Mouse (Mus musculus) spleen, postnatal 36 days (tissue): ENCODE results near the gene Wdr1.
"Not testable (repeated sequence)": the region's sequence is repeated elsewhere in the genome, so short reads cannot be mapped to it uniquely, and the experiment has no call there.

Experiments used
- DNase-seq, 2 experiments: peaks; one replicate each; pipeline ENCODE4 v3.0.0; 2022; ENCODE audit warnings: low spot score in 2 of 2, mixed read lengths in 1 of 2

Wdr1 gene

DNA sequence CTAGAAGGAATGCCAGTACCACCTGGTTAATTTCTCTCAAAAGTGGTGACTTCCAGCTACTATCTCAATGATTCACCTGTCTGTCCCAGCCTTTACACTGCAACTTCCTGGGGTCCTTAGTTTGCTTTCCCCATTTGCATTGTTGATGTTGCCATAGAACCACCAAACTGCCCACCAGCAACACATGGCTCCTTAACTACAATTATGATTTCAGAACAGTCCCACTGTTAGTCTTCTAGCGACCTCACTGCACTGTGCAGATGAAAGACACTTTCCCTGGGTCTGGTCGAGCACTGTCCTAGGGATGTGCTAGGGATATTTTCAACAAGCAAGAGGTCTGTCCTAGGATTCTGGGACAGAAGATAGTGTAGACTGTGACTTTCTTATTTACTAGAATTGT is at the start of gene Wdr1:
Gene Wdr1, minus strand, starts transcription at position 101 of the 400 bp plus-strand sequence.
- no peak for DNase-seq

DNA sequence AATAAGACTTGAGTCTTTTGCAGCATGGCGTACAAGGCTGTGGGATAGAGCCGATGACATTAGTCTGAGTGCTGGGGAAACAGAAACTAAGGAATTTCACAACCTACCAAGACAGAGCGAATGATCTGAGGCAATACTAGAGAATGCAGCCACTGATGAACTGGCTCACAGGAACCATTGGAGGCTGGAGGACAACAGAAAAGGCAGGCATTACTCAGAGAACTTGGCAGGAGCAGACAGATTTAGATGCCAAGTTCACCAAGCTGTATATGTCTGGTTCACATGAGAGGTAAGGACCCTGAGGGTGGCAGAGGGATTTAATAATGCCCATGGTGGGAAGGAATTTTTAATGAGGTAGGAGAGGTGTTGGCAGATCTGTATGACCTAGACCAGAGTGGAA is 48.1 kb upstream of the Wdr1 start:
- no peak for DNase-seq

DNA sequence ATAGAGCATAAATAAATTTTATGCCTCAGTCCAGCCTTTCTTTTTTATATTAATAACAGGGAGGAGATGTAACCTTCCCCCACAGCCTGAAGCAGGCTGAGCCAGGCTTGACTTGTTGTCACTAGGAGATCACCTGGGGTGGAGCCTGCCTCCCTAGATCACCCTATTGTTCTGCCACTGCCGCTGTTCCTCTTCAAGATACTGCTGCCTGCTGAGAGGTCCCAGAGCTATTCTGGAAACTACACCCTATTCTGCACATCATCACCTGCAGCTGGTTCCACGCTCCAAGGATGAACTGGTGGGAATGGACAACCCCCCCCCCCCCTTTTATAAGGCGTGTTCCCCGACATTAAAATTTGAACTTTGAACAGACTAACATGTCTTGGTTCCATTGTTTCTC is 45.2 kb upstream of the Wdr1 start:
- DNase-seq: not testable (repeated sequence)

DNA sequence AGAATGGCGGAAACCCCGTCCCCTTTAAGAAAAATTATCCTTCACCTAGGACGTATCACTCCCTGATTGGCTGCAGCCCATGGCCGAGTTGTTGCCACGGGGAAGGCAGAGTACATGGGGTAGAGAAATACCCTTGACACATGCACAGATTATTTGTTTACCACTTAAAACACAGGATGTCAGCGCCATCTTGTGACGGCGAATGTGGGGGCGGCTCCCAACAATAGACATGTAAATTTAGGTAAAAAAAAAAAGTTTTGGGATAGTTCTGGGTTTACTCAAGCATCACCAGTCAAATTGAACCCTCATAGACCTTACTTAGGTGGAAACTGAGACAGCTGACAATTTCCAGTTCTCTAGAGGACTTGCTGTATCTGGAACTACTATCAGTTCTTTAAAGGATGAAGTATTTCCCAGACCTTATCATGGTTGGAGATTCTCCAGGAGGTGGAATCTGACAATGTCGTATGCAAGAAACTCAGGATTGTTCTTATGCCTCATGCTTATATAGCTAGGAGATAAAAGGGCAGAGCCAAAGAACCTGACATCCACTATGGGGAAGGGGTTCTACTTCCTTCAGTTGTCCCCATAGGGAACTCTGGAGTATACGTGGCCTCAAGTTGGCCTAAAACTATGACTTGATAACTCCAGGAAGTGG is 35.8 kb upstream of the Wdr1 start:
- DNase-seq: peak in 1 of 2 experiments; percentile 6

DNA sequence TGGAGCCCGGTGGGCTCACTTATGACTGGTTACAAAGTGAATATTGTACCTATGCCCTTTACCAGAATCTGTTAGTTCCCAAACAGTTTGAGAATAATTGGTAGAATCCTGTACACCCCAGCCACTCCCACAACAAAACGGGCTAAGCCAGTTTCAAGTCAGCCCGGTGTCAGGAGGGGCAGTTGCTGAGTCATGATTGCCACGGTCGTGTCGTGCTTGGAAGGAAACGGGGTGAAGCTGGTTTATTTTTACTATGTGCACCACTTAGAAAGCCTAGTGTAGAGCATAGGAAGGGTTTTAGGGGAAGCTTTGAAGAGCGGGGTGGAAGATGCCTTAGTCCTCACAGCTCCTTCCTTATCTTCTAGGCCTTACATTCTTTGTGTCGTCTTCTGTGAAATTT is 25.9 kb upstream of the Wdr1 start:
- DNase-seq: no peak

DNA sequence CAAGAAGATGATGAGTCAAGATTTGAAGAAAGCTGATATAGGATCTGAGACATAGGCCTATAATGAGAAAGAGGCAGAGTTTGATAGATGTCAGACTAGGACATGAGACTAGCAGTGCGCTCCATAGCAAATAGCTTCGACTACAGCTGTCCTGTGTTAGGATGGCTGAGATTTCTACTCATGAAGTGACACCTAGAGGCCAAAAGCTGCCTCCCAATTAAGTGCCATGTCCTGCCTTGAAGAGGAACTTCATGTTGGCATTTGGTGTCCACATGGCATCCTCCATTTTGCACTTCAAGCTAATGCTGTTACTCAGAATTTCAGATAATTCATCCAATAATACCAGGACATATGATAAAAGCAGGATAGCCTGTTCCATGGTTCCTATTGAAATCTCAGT is 22.4 kb upstream of the Wdr1 start:
- no peak for DNase-seq

DNA sequence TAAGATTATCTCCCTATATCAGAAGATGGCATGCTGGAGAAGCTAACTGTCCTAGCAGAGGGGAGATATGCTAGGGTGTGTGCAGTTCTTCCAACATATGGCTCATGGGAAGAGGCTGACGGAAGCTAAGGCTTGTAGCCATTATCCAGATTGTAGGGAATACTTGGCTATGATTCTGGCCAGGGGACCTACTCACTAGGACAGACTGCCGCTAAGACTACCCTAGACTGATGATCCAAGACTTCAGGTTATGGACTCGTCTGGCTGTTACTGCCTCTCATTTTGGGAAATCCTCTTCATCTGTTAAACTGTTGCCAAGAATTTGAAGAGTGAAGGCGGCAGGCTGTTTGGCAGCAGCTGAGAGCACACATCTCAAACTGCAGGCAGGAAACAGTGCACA is 20.0 kb upstream of the Wdr1 start:
- no peak for DNase-seq

DNA sequence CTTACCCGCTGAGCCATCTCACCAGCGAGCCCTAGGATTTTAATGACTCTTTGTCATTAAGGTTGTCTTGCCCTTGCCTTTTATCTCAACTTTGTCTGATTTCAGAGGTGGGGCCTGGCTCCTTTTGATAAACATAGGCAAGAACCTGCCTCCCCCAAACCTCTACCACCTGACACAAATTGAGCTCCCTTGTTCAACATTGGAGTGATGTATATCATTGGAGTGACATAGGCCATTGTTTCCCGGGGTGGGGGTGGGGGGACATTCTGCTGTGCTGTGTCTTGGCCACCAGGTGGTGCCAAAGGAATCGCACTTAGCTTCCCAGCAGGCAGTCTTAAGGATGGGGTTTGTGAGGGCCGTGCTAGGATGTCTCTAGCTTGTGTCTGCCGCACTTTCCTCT is 17.7 kb upstream of the Wdr1 start:
- no peak for DNase-seq

DNA sequence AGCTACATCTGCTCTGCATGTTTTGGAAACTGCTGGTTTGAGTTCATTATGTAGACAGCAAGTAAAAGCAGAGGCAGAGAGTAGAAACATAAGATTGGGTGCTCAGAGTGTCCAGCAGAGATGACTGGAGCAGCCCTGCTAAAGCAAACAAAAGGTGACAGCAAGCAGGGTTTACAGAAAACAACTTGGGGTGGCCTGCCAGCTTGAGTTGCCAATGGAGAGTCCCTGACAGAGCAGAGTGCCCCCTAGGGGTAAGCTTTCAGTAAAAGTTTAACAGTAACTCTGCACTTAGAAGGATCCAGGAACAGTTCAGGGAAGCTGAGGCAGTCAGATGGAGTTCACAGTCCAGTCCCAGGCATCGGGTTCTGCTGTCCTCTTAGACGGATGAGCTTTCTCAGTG is 7.9 kb upstream of the Wdr1 start:
- DNase-seq: peak in 1 of 2 experiments; percentile 5

DNA sequence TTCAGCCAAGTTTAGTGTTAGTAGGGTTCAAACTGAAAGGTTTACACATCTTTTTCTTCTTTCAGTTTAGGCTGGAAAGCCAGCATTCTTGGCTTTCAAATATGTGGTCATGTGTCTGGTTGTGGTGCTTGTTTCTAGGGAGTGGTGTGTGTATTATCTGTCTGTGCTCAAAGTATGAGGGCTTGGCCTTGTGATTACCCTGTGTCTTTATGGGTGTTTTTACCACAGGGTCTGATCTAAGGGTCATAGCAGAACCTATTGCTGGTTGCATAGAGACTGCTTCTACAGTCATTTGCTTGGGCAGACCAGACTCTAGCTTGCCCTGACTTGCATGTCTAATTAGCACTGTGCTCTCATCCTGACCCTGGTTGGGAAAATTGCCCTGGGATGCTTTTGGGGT is 5.6 kb upstream of the Wdr1 start:
- DNase-seq: no peak

DNA sequence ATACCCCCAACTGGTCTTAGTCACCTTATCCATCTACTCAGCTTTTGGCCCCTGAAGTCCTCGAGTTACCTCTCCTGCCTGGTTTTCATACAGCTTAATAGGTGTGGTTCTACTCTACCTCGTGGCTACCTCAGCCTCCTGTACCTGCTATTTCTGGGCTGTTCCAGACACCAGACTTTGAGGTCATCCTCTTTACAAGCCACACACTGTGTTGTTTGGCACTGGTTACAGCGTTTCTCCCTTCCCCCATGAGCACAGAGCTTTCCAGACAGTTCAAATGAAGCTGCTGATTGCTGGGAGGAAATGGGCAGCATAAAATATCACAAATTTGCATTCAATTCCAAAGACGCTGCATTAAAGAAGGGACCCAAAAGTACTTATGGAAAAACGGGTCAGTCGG is 1.8 kb upstream of the Wdr1 start:
- DNase-seq: no peak

DNA sequence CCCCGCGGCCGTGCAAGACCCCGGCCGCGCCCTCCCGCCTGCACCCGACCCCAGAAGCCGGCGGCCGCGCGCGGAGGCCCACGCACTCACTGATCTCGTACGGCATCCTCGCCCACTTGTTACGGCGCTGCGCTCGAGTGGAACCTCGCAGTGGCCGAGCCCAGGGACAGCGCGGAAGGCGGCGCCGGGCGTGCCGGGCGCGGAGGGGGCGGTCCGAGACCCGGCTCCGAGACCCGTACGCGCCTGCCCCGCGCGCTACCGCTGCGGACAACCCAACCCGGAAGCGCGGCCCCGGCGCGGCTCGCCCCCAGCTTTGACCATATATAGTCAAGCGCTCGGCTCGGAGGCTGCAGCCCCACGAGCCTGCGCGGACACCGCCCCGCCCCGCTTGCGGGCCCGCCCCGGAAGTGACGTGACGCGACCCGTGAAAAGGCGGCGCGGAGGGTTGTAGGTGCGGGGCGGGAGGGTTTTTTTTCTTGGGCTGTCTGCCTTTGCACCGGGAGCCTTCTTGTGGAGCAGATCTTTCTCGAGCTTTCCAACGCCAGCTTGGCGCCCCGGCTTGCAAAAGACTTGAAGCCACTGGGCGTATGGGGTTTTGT is 1.5 kb downstream of the Wdr1 start:
- DNase-seq: peak; percentile 98

DNA sequence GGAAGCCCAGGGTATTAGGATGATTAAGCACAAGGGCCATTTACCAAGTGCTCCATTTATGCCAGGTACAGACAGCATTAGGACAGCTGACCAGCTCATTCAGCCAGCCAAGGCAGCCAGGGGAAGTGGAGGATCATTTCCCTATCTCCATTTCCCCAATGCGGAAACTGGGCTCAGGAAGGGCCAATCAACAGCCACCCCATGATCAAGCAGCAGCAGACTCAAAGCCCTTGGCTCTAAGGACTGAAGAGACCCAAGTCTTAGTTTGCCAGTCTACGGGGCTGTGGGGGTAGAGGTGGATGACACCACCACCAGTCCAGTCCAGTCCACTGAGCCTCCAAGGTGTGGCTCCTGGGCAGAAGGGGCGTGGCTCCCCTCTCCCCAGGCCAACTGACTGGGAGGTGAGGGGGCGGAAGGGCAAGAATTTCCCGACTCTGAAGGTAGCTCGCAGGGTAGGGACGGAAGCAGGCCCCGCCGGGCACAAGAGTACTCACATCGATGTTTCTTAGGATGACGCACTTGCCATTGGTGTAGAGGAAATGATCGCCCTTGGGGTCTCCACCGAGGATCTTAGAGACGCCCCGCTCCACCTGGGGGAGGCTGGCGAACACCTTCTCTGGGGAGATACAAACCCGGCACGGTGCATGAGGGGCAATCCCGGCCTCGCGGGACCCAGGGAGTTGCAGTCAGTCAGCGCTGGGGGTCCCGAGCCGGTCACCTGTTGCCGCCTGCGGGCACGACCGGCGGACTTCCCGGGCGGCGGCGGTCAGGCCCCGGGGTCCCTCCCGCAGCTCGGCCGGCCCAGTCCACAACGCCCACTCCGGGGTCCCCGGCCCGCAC is 2.2 kb downstream of the Wdr1 start:
- DNase-seq: peak; percentile 63 to 64

DNA sequence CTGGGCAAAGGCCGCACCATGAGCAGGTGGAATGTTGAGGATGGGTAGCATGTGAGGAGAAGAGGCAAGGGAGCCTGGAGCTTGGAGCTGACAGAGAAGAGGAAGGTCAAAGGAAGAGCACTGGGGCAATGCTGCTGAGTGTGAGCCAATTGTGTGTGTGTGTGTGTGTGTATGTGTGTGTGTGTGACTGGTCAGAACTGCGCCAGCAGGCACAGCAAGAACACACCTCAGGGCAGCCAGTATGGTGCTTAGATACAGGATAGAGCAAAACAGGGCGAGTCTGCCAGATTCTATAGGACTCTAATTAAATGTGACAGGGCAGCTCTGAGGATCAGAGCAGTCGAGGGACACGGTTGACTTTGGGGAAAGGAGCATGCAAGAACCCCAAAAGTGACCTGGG is 4.2 kb downstream of the Wdr1 start:
- no peak for DNase-seq

DNA sequence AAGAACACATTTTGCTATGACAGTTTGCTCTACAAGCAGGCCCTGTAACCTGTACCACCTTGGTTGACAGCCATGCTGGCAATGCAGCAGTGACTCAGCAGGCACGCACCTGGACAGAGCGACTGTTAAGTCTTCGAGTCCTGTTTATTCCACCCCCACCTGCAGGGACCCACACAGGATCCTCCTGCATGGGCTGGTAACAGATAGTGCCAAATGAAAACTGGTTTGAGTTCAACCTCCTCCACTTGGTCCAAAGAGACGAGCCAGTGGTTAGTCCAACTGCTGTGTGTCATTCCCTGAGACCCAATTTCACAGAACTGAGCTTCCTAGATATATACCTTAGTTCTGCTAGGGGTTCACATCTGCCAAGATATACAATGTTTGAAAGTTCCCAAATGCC is 5.2 kb downstream of the Wdr1 start:
- no peak for DNase-seq

DNA sequence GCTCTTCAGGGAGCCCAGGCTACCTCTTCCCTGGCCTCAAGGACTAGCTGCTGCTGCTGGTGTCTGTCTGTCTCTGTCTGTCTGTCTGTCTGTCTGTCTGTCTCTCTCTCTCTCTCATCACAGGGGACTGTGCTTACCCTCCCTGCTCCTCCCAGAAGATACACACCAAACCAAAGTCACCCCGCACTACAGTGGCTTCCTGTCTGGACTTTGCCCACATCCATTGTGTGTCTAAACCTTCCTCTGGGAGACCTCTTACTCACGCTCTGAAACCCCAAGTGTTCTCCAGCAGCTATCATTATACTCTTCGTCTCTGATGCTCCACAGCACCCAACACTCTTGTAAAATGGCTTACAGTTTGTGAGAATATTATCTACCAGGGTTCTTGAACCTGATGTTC is 6.6 kb downstream of the Wdr1 start:
- no peak for DNase-seq

DNA sequence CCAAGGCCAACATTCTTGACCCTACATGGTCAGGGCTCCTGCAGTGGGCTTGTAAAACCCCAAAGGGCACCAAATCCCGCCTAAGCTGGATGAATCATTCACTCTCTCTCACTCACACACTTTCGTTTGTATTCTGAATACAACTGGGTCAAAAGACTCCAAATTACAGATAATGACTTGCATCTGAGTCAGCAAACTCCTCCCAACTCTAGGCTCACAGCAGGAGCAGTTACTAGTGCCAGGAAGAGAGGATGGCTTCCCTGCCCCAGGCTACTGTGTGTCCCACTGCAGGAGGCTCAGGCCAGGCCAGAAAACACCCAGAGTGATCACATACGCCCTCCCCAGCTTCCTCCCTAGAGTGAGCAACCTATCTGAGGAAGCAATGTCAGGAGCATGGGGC is 9.1 kb downstream of the Wdr1 start:
- no peak for DNase-seq

DNA sequence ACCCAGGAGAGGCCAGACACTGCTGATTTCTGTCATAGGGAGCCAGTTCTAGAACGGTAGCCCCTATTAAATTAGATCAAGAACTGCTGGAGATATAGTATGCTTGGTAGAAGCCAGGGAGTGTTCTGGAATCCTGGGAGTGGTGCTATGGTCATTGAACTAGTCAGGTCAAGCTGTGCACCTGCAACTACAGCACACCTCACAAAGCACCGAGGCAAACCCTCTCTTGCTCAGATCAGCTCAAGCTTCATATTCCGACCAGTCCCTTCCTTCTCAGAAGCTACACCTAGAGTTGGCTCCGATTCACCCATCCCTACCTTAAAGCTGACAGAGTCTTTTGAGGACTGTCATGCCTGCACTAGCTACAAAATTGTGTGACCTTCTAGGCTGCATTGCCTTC is 9.5 kb downstream of the Wdr1 start:
- no peak for DNase-seq

DNA sequence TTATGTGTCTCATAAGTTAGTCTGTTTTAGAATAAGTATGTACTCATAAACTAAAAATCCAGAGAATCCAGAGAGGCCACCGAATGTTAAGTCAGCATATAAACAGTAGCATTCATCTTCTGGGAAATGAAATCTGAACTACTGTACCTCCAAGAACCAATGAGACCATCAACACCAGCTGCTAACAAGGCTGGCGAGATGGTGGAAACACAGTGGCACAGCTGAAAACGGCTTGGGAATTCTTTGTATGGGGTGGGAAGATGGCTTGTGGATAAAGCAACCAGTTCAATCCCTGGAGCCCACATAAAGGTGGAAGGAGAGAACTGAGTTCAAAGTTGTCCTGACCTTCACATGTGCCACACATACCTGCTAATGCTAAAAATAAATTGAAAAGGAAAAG is 10.4 kb downstream of the Wdr1 start:
- DNase-seq: no peak

DNA sequence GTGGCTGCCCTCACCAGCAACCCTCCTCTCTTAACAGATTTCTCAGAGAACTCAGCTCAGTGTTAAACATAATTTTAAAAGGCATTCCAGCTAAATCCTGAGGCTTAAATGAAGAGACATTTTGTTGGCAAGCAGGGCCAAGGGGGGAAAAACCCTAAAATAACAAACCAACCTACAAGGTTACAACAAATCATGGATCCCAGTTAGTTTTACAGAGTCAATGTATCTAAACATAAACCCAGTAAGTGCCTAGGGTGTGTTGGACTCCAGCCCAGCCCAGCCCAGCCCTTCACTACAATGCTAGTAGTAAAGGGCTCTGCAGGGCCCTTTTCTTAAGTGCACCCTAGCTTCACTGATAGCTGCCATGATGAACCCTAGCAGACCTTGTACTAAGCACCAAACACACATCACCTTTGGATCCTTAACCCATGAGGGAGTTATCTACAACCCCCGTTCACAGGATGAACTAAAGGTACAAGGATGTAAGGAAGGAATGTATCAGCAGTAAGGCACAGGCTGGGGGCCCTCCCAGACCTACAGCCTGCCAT is 12.7 kb downstream of the Wdr1 start:
- no peak for DNase-seq

DNA sequence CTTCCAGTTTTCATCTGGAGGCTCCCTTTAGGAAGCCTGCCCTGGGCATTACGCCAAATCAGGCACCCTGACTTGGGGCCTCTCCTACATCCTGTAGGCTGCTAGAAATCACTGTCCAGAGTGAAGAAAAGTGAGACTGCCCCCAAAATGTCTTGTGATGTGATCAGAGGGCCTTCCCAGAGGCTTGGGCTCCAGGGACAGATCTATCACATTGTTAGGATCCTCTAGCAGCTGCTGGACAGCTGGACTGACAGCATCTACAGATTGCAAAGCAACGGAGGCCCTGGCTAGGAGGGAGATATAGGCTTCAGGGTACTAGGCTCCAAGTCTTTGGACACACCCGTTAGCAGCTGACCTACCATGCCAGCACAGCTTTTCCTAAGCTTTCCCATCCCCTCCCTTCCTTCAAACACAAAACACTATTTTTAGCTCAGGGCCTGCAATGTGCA is 13.5 kb downstream of the Wdr1 start:
- DNase-seq: no peak

DNA sequence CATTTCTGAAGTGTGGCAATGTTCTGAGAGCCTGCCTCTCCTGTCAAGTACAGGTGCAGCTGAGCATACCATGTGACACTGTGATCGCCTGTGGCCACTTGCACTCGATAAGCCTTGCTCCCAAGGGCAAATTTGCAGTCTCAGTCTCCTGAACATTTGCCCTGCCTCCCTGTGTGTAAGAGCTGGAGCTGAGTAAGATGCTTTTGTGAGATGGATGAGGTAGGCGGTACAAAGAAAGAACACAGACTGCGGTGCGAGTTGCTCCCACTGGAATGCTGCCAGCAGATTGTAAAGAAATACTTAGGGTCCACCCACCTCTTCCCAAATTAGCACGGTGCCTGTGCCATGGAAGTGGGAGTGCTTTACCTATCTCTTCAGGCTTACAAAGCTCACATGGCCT is 15.6 kb downstream of the Wdr1 start:
- no peak for DNase-seq
